Mouse (Mus musculus) granulocyte monocyte progenitor cell, adult 5-6 weeks (primary cell): ENCODE measurements around the gene Ripply2. TPM values are rescaled to one million over a fixed set of nuclear protein-coding genes. Genes with fewer than 3 reads are reported as not detected.

Experiments
- ATAC-seq: replicated peaks from 2 replicates; pipeline ENCODE4 v1.8.0; 2016; ENCODE audit warnings: mild to moderate bottlenecking, moderate TSS enrichment, inconsistent platforms; ENCODE audit not compliant: poor library complexity, severe bottlenecking
- total RNA-seq, 2 experiments: library from RNA; stranded (forward) in 1 of 2; stranded (reverse) in 1 of 2; fragments of 200-712, 200-1000 nt in 1 of 2; fragments of >200 nt in 1 of 2; fragmentation: Nextera tagmentation in 1 of 2; gene quantifications; 2 replicates each; pipeline ENCODE4 v1.2.3; 2014 to 2017

Gene Ripply2
- total RNA-seq, 2 experiments from 2014 or later = not detected

- peak; percentile 88 for ATAC-seq
Observed at GRCm38 (mm10) chr9:87021778-87022523, 6.6 kb downstream of the Ripply2 start, which contains the start of gene Cyb5r4. Gene Cyb5r4, plus strand, starts transcription at chr9:87022014.

GRCm38 (mm10) chr9:87025764-87026163 lies 10.4 kb downstream of the Ripply2 start:
- ATAC-seq = peak; percentile 59

- ATAC-seq = peak; percentile 64
Observed at GRCm38 (mm10) chr9:87027423-87028084, 12.2 kb downstream of the Ripply2 start.

- ATAC-seq = no peak
Observed at GRCm38 (mm10) chr9:87032196-87032595, 16.9 kb downstream of the Ripply2 start.

- no peak for ATAC-seq
Observed at GRCm38 (mm10) chr9:87034831-87035580, 19.7 kb downstream of the Ripply2 start.

- no peak for ATAC-seq
Observed at GRCm38 (mm10) chr9:87049425-87049824, 34.1 kb downstream of the Ripply2 start.

GRCm38 (mm10) chr9:87055547-87056235 lies 40.4 kb downstream of the Ripply2 start:
- no peak for ATAC-seq

- ATAC-seq = no peak
Observed at GRCm38 (mm10) chr9:87062337-87062736, 47.0 kb downstream of the Ripply2 start.

- ATAC-seq = peak; percentile 89
Observed at GRCm38 (mm10) chr9:87068160-87068559, 52.8 kb downstream of the Ripply2 start.

Other genes starting within 250 kb of the Ripply2 start
- gene Snap91, start 134.9 kb upstream of the Ripply2 start, total RNA-seq (2014; fragmentation: Nextera tagmentation) = not detected in 2 replicates
- gene Snap91, start 134.9 kb upstream of the Ripply2 start, total RNA-seq (2017) = not detected in 2 replicates
- 101 and 102 TPM in 2 replicates for gene Cyb5r4, start 6.5 kb downstream of the Ripply2 start, total RNA-seq (2014; fragmentation: Nextera tagmentation)
- 97.9 and 125 TPM in 2 replicates for gene Cyb5r4, start 6.5 kb downstream of the Ripply2 start, total RNA-seq (2017)
- gene Mrap2, start 128.8 kb downstream of the Ripply2 start, total RNA-seq (2014; fragmentation: Nextera tagmentation) = not detected in 2 replicates
- not detected in 2 replicates for gene Mrap2, start 128.8 kb downstream of the Ripply2 start, total RNA-seq (2017)
- 13.4 and 13.9 TPM in 2 replicates for gene Cep162, start 240.0 kb downstream of the Ripply2 start, total RNA-seq (2014; fragmentation: Nextera tagmentation)
- gene Cep162, start 240.0 kb downstream of the Ripply2 start, total RNA-seq (2017) = 8.9 and 10.9 TPM in 2 replicates